14 mouse cellular contexts compared by ENCODE assay signal in the genomic region with DNA sequence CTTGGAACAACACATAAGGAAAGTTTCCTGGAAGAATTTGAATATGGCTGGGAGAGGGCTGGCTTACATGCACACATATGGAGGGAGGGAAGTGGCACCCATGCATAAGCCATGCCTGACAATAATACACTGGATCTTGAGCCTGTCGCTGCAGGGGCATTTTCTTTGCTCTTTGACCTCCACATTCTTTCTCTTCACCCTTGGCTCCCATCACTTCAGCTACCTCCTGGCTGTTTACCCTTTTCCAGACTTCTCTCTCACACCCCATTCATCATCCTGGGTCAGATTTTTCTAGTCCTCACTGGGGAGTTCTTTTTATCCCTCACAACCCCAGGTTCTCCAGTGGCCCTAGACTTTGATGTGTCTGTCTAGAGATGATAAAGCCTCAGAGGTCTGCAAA.
"Had no signal": no experiment of that assay in that cellular context is flagged by ENCODE, and none has a peak within 500 bp of the region (broad histone marks: within the 10 kb centered on the region; RNA-seq: fewer than 3 reads in every experiment).

No protein-coding gene starts in this region.

- H3K4me2 ChIP-seq: lung, embryonic 14.5 days; midbrain, embryonic 12.5 days; neural tube, embryonic 12.5 days; stomach, embryonic 15.5 days had no signal

- H3K27ac ChIP-seq: midbrain, embryonic 12.5 days; neural tube, embryonic 12.5 days; stomach, embryonic 15.5 days; stomach, postnatal 0 days had no signal

- ATAC-seq: midbrain, embryonic 16.5 days had no signal

- H3K9me3 ChIP-seq: midbrain, embryonic 12.5 days; neural tube, embryonic 12.5 days; stomach, embryonic 15.5 days had no signal

- H3K4me3 ChIP-seq: midbrain, embryonic 12.5 days; neural tube, embryonic 12.5 days; stomach, embryonic 15.5 days had no signal

- H3K27me3 ChIP-seq: neural tube, embryonic 12.5 days; stomach, embryonic 15.5 days had no signal

- H3K36me3 ChIP-seq: midbrain, embryonic 12.5 days; neural tube, embryonic 12.5 days; stomach, embryonic 15.5 days had no signal

- H3K9ac ChIP-seq: lung, embryonic 14.5 days; midbrain, embryonic 12.5 days; neural tube, embryonic 12.5 days; stomach, embryonic 15.5 days had no signal

- DNase-seq: lung, adult 18-20 months; lung, embryonic 14.5 days; lung, postnatal 10 days; lung, postnatal 4 days; midbrain, embryonic 14.5 days; right cerebral cortex, postnatal 14 days; thymus, adult 2 months; thymus, postnatal 25 days; thymus, postnatal 4 days had no signal
